Mouse (Mus musculus) G1E-ER4 (cell line): Measurements from ENCODE around the gene Slc26a9. TPM values are rescaled to one million over a fixed set of nuclear protein-coding genes. Genes with fewer than 3 reads are reported as not detected.

Source experiments
- GATA1 ChIP-seq: IDR thresholded peaks from one replicate; pipeline ENCODE4 v1.8.0; 2012; ENCODE audit warnings: low read length, inconsistent platforms
- polyA plus RNA-seq: library from polyadenylated mRNA; stranded (reverse); fragments of >175 nt; gene quantifications from 2 replicates; pipeline ENCODE4 v1.2.3, GENCODE M21; 2012

Slc26a9 gene
- polyA plus RNA-seq, 1 experiment = 0.02 TPM

GRCm38 (mm10) chr1:131723549-131723948, 20.3 kb upstream of the Slc26a9 start:
- TF ChIP-seq GATA1 = no peak

DNA sequence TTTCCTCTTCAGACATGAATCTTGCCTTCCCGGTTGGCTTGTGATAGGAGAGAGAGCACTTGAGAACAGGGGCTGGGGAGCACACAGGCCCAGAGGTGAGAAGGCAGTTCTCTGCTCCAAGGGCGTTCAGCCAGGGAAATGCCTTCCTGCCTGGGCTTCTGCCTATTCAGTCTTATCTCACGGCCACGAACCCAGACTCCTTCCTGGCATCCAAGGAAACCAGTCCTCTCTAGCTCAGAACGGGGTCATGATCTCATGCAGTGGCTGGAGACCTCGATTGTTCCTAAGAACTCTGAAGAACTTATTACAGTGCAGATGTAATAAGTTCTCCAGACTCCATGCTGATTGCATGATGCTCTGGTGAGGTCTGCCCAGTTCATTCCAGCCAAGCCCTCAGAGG, 17.2 kb upstream of the Slc26a9 start:
- TF ChIP-seq GATA1 = no peak

GRCm38 (mm10) chr1:131730639-131731437, 13.0 kb upstream of the Slc26a9 start:
- no peak for TF ChIP-seq GATA1

DNA sequence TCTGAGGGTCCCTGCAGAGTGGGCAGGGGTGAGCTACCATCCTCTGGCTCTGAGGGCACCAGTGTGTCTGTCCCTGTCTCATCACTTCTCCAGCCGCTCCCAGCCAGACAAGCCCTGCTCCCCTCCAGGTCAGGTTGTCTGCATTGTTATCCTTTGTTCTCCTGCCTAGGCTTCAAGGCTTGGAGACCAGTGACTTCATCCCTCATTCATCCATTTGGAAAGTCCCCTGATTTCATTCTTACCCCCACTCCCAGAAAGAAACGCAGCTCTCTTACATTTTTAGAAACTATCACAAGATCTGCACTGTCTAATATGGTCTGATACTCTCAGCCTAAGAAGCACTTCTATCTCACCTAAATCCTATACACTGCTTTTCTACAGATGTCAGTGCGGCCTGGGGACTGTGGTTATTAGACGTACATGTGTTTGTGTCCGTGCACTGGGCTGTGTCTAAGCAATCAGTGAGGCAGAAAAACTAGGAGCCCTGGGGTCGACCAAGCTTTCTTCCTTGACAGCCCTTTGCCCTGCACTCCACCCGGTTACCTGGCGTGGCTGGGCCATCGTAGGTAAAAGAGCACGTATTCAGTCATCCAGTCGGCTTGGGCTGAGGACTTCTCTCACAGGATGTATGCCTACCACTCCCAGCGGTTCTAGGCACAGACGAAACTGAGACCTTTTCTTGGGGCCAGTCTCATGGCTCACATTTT, 10.2 kb upstream of the Slc26a9 start:
- no peak for TF ChIP-seq GATA1

DNA sequence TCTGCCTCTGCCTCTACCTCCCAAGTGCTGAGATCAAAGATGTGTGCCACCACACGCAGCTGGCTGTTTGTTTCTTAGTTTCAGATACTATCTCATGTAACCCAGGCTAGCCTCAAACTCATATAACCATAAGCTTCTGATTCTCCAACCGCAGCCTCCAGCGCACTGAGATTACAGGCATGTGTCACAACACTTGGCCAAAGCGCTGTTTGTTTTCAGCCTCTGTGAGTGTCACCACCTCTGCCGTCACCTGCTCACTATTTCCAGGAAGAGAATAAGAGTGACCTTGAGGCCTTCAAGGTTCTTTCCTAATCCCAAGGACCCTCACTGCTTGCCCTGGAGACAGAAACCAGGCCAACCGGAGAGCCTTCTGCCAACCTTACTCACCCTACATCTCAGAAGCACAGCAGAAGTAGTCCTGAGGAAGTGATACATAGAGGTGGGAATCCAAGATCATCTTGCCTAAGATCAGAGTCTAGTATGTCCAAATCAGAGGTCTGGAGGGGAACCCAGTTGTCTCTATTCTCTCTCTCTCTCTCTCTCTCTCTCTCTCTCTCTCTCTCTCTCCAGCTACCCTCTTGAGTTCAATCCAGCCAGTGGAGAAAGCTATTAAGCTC, 9.1 kb upstream of the Slc26a9 start:
- TF ChIP-seq GATA1 = no peak

DNA sequence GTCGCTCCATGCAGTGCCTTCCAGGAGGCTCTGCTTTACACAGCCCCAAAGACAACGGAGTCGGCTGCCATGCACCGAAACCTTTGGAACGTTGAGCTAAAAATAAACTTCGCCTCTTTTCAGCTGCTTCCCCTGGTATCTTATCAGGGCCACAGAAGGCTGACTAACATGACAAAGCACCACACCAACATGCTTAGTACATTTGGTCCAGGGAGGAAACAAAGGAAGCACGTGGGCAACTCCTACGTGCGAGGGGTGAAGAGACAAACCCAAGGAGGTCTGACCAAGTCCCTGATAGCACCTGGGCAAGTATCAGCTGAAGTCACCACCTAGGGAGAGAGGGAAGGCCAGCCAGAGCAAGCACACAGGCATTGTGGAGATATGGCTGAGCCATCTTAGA, 7.3 kb upstream of the Slc26a9 start:
- TF ChIP-seq GATA1 = no peak

DNA sequence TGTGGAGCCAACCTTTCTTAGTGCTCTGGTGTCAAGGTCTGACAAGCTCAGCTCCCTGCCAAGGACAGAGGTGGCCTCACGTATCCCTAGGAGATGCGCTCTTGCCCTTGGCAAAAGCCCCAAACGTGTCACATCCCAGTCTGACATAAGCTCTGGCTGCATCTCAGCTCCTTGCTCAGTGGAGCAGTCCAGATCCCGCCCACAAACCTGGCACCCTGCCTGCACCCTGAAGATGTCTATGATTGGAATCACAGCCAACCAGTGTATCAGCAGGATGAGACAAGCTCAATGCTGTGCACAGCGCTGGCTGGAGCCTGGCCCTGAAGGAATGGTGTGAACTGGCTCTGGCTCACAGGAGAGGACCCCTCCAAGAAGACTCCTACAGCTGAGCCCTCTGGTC, 6.6 kb upstream of the Slc26a9 start:
- no peak for TF ChIP-seq GATA1

GRCm38 (mm10) chr1:131738760-131739159, 5.1 kb upstream of the Slc26a9 start:
- no peak for TF ChIP-seq GATA1

DNA sequence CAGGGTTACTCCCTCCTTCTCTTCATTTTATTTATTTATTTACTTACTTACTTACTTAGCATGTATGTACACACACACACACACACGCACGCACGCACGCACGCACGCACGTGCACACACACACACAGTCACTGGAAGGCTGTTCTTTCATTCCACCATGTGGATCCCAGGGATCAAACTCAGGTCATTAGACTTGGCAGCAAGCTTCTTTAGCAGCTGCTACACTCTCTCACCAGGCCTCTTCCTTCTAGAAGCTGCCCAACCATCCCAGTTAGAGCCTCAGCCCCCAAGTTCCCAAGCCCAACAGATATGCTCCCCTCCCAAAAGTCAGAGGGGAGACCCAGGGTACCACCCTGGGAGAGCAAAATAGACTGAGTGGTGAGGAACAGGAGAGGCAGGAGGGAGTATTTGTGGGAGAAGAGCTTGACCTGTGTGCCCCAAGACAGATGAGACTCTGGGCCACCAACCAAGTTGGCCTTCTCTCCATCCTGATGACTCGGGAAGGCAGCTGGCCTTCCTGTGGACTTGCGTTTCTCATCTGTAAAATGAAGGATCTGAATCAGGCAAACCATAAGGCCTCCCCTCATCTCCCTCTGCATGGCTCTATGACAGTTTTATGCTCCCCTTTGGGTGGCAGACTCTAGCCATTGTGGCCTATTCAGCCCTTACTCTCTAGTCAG, 4.2 kb upstream of the Slc26a9 start:
- TF ChIP-seq GATA1 = no peak

DNA sequence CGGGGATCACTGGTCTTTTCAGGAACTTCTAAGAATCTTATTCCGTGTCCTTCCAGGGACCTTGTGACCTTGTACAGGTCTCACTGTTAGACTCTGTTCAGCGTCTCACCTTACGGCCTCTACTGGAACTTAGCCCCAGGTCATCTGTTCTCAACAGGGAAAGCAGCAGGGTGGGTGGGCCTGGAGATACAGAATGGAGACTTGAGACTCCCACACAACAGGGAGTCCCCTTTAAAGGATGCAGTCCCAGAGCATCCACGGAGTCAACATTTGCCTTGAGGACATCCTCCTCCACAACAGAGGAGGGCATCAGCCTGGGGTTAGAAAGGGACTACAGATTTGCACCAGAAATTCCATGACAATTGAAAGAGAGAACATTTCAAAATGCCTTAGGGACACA, 1.6 kb downstream of the Slc26a9 start:
- TF ChIP-seq GATA1 = no peak

- no peak for TF ChIP-seq GATA1
Measured at GRCm38 (mm10) chr1:131747761-131748160, 3.9 kb downstream of the Slc26a9 start.

GRCm38 (mm10) chr1:131748636-131749035, 4.8 kb downstream of the Slc26a9 start:
- TF ChIP-seq GATA1 = no peak

GRCm38 (mm10) chr1:131749706-131750545, 6.1 kb downstream of the Slc26a9 start:
- TF ChIP-seq GATA1 = no peak

GRCm38 (mm10) chr1:131751181-131751890, 7.5 kb downstream of the Slc26a9 start:
- TF ChIP-seq GATA1 = no peak
